Mouse (Mus musculus): ENCODE measurements around the gene Fate1.
"Not testable (repeated sequence)": the region's sequence is repeated elsewhere in the genome, so short reads cannot be mapped to it uniquely, and the experiment has no call there.

Gene Fate1

GRCm38 (mm10) chrX:71972686-71973085, at the start of gene Fate1:
Gene Fate1 (plus strand): TSS chrX:71972986.
- DNase-seq (ENCODE audit: low read depth, low spot score): no peak

- DNase-seq (ENCODE audit: low read depth, low spot score): peak; percentile 50
Observed at GRCm38 (mm10) chrX:71946631-71947030, 26.2 kb upstream of the Fate1 start.

GRCm38 (mm10) chrX:71958366-71958765, 14.4 kb upstream of the Fate1 start:
- DNase-seq (ENCODE audit: low read depth, low spot score): no peak

- peak; percentile 82 for DNase-seq (ENCODE audit: low read depth, low spot score)
Observed at GRCm38 (mm10) chrX:71962073-71963051, 10.4 kb upstream of the Fate1 start, which contains the start of gene Prrg3. Gene Prrg3 (plus strand): TSS chrX:71962624.

GRCm38 (mm10) chrX:71963275-71963912, 9.4 kb upstream of the Fate1 start:
- no peak for DNase-seq (ENCODE audit: low read depth, low spot score)

GRCm38 (mm10) chrX:71968216-71968615, 4.6 kb upstream of the Fate1 start:
- no peak for DNase-seq (ENCODE audit: low read depth, low spot score)

- no peak for DNase-seq (ENCODE audit: low read depth, low spot score)
Observed at GRCm38 (mm10) chrX:71968816-71969215, 4.0 kb upstream of the Fate1 start.

- no peak for DNase-seq (ENCODE audit: low read depth, low spot score)
Observed at GRCm38 (mm10) chrX:71971325-71971724, 1.5 kb upstream of the Fate1 start.

- DNase-seq (ENCODE audit: low read depth, low spot score): not testable (repeated sequence)
Observed at GRCm38 (mm10) chrX:71977681-71978080, 4.9 kb downstream of the Fate1 start.

- DNase-seq (ENCODE audit: low read depth, low spot score): no peak
Observed at GRCm38 (mm10) chrX:71980443-71980842, 7.7 kb downstream of the Fate1 start.

- no peak for DNase-seq (ENCODE audit: low read depth, low spot score)
Observed at GRCm38 (mm10) chrX:71981322-71981721, 8.5 kb downstream of the Fate1 start.

- DNase-seq (ENCODE audit: low read depth, low spot score): no peak
Observed at GRCm38 (mm10) chrX:71983205-71983604, 10.4 kb downstream of the Fate1 start.

GRCm38 (mm10) chrX:71983775-71984174, 11.0 kb downstream of the Fate1 start:
- DNase-seq (ENCODE audit: low read depth, low spot score): peak; percentile 25

GRCm38 (mm10) chrX:71991549-71991948, 18.8 kb downstream of the Fate1 start, which contains the start of gene Cnga2:
Gene Cnga2 (plus strand): TSS chrX:71991849.
- DNase-seq (ENCODE audit: low read depth, low spot score): no peak

GRCm38 (mm10) chrX:71995972-71996371, 23.2 kb downstream of the Fate1 start:
- no peak for DNase-seq (ENCODE audit: low read depth, low spot score)

GRCm38 (mm10) chrX:72009930-72010329, 37.1 kb downstream of the Fate1 start:
- DNase-seq (ENCODE audit: low read depth, low spot score): no peak

- DNase-seq (ENCODE audit: low read depth, low spot score): no peak
Observed at GRCm38 (mm10) chrX:72012236-72012635, 39.5 kb downstream of the Fate1 start.

GRCm38 (mm10) chrX:72012804-72013203, 40.0 kb downstream of the Fate1 start:
- peak; percentile 10 for DNase-seq (ENCODE audit: low read depth, low spot score)

GRCm38 (mm10) chrX:72022241-72022640, 49.5 kb downstream of the Fate1 start:
- no peak for DNase-seq (ENCODE audit: low read depth, low spot score)

GRCm38 (mm10) chrX:72022750-72023398, 50.1 kb downstream of the Fate1 start:
- peak; percentile 27 for DNase-seq (ENCODE audit: low read depth, low spot score)

- no peak for DNase-seq (ENCODE audit: low read depth, low spot score)
Observed at GRCm38 (mm10) chrX:72023542-72023941, 50.8 kb downstream of the Fate1 start.
